In genomic region chr9:107709697-107710483, GRCm38 (mm10) we compare ENCODE assay signal across 8 mouse cellular contexts. TPM values are rescaled to one million over a fixed set of nuclear protein-coding genes. Genes with fewer than 3 reads are reported as not detected.
DNase-seq lines count a peak whose midpoint lies in the region; ATAC-seq and TF ChIP-seq lines count a peak whose summit lies in the region.

Sema3f (minus strand) TSS chr9:107710475.

- peaks cover 7 to 36% of the 10 kb centered on the region in 2 experiments; a peak in 3 of 4 replicates for H3K4me1 ChIP-seq in CH12.LX (ENCODE audit: control insufficient read depth in 1 of 2, insufficient read depth in 2 of 2)
- H3K4me1 ChIP-seq in brown adipose tissue, adult 24 weeks (ENCODE audit: control insufficient read depth, insufficient read depth, insufficient read length, low read length) = peaks cover 9% of the 10 kb centered on the region
- peaks cover 31 to 50% of the 10 kb centered on the region in 2 experiments for H3K4me1 ChIP-seq in heart, embryonic 14.5 days (ENCODE audit: control insufficient read depth in 2 of 2, insufficient read depth in 2 of 2, low read length in 2 of 2)
- peaks cover 34% of the 10 kb centered on the region for H3K4me1 ChIP-seq in liver, embryonic 15.5 days (replicated peaks)
- H3K4me1 ChIP-seq in neural tube, embryonic 13.5 days (replicated peaks) = peaks cover 69% of the 10 kb centered on the region
- H3K4me1 ChIP-seq in testis, adult 2 months (ENCODE audit: control insufficient read depth, insufficient read depth, low read length) = peaks cover 27% of the 10 kb centered on the region

- peak; percentile 40 for DNase-seq in CH12.LX (ENCODE audit: extremely low read depth)
- peak; percentile 92 for DNase-seq in kidney, postnatal 10 days

- WGBS in heart, embryonic 14.5 days = 1% methylated on average over 76 of the region's 86 CpGs
- 2% methylated on average over 80 of the region's 86 CpGs for whole genome bisulfite sequencing in liver, embryonic 15.5 days (ENCODE audit: insufficient replicate concordance)
- WGBS in neural tube, embryonic 13.5 days = under 1% methylated on average over 74 of the region's 86 CpGs

- H3K36me3 ChIP-seq in CH12.LX (replicated peaks in 1 of 2; ENCODE audit: control insufficient read depth in 1 of 2, insufficient read depth in 1 of 2, low read length in 1 of 2) = no peaks in the 10 kb centered on the region
- no peaks in the 10 kb centered on the region for H3K36me3 ChIP-seq in heart, embryonic 14.5 days (ENCODE audit: control insufficient read depth, insufficient read depth, low read length)
- H3K36me3 ChIP-seq in liver, embryonic 15.5 days (replicated peaks) = no peaks in the 10 kb centered on the region
- H3K36me3 ChIP-seq in neural tube, embryonic 13.5 days = peaks cover 5% of the 10 kb centered on the region; the same call in 1 of the 2 replicates
- no peaks in the 10 kb centered on the region for H3K36me3 ChIP-seq in testis, adult 2 months (ENCODE audit: control insufficient read depth, insufficient read depth, low read length)

- peak; percentile 55 for ATAC-seq in erythroid progenitor cell, adult 5-6 weeks (replicated peaks; ENCODE audit: low FRiP score, poor library complexity, severe bottlenecking)
- ATAC-seq in heart, embryonic 14.5 days (ENCODE audit: insufficient number of reproducible peaks, insufficient read depth, low FRiP score, low read depth) = peak; percentile 81
- peak; percentile 79 for ATAC-seq in liver, embryonic 15.5 days (ENCODE audit: insufficient read depth)
- peak; percentile 59 for ATAC-seq in neural tube, embryonic 13.5 days (ENCODE audit: low read depth)

- no peak for TF ChIP-seq EP300 in CH12.LX (IDR thresholded peaks at IDR 0.05; ENCODE audit: low read length)

- TF ChIP-seq RAD21 in CH12.LX (IDR thresholded peaks at IDR 0.05; ENCODE audit: low read depth, low read length) = no peak; the same call in 1 of the 2 replicates

- peak within 1 kb of the TSS in 2 of 3 experiments; percentile 28 to 54 for H3K4me3 ChIP-seq in CH12.LX (replicated peaks in 1 of 3; ENCODE audit: low read depth in 2 of 3, low read length in 2 of 3, poor library complexity in 1 of 3)
- peak within 1 kb of the TSS; percentile 95 for H3K4me3 ChIP-seq in brown adipose tissue, adult 24 weeks (ENCODE audit: insufficient read depth, low read depth, low read length)
- H3K4me3 ChIP-seq in heart, embryonic 14.5 days (ENCODE audit: control insufficient read depth in 1 of 2, insufficient read depth in 1 of 2, low read depth in 1 of 2, low read length in 2 of 2) = peak within 1 kb of the TSS; percentile 48 to 64
- peak within 1 kb of the TSS; percentile 57 for H3K4me3 ChIP-seq in liver, embryonic 15.5 days (replicated peaks)
- H3K4me3 ChIP-seq in neural tube, embryonic 13.5 days = peak within 1 kb of the TSS; percentile 78
- H3K4me3 ChIP-seq in testis, adult 2 months (ENCODE audit: control insufficient read depth, low read depth, low read length) = peak within 1 kb of the TSS; percentile 71

- peak within 1 kb of the TSS; percentile 15; the same call in 1 of the 2 replicates for H3K9ac ChIP-seq in CH12.LX (ENCODE audit: insufficient read depth, low read depth)
- peak within 1 kb of the TSS; percentile 79 for H3K9ac ChIP-seq in heart, embryonic 14.5 days (ENCODE audit: low read length)
- H3K9ac ChIP-seq in liver, embryonic 15.5 days = peak within 1 kb of the TSS; percentile 39; the same call in 1 of the 2 replicates
- peak within 1 kb of the TSS; percentile 96 for H3K9ac ChIP-seq in neural tube, embryonic 13.5 days

- dilution Hi-C loops in CH12.LX (cut with MboI; ENCODE audit: extremely low pct_ligation_motif_present, extremely low pct_unique_long_range_greater_than_20kb, low sequenced_read_pairs) = no loop called here

- peaks cover 94% of the 10 kb centered on the region for H3K27me3 ChIP-seq in CH12.LX (replicated peaks)
- H3K27me3 ChIP-seq in heart, embryonic 14.5 days (ENCODE audit: control insufficient read depth, insufficient read depth, low read length) = peaks cover 45% of the 10 kb centered on the region
- peaks cover 99% of the 10 kb centered on the region for H3K27me3 ChIP-seq in liver, embryonic 15.5 days
- peaks cover 53% of the 10 kb centered on the region for H3K27me3 ChIP-seq in neural tube, embryonic 13.5 days
- H3K27me3 ChIP-seq in testis, adult 2 months (ENCODE audit: control insufficient read depth, insufficient read depth, low read length) = no peaks in the 10 kb centered on the region

- peak within 1 kb of the TSS; percentile 80 for H3K4me2 ChIP-seq in CH12.LX (ENCODE audit: insufficient read depth, low read depth, poor library complexity, severe bottlenecking)
- H3K4me2 ChIP-seq in heart, embryonic 14.5 days (ENCODE audit: low read length) = peak within 1 kb of the TSS; percentile 98
- peak within 1 kb of the TSS; percentile 86 for H3K4me2 ChIP-seq in liver, embryonic 15.5 days
- H3K4me2 ChIP-seq in neural tube, embryonic 13.5 days = peak within 1 kb of the TSS; percentile 90

- peak in 1 of 2 experiments; percentile 32; a peak in 2 of 4 replicates for TF ChIP-seq CTCF in CH12.LX (conservative IDR thresholded peaks at IDR 0.05 in 1 of 2, IDR thresholded peaks at IDR 0.05 in 1 of 2; ENCODE audit: low read depth in 2 of 2, low read length in 2 of 2)
- TF ChIP-seq CTCF in testis, adult 2 months (IDR thresholded peaks at IDR 0.05; ENCODE audit: control insufficient read depth, insufficient read depth, insufficient replicate concordance, low read depth, low read length) = peak; percentile 12; the same call in 1 of the 2 replicates

- H3K79me2 ChIP-seq in CH12.LX (replicated peaks; ENCODE audit: control insufficient read depth, extremely low read depth, insufficient read depth, poor library complexity, severe bottlenecking) = no peaks in the 10 kb centered on the region

- H3K27ac ChIP-seq in CH12.LX (ENCODE audit: insufficient read depth, low read depth) = no peak within 1 kb of the TSS
- H3K27ac ChIP-seq in brown adipose tissue, adult 24 weeks (replicated peaks; ENCODE audit: low read depth, low read length) = peak within 1 kb of the TSS; percentile 69
- H3K27ac ChIP-seq in heart, embryonic 14.5 days (replicated peaks in 1 of 2; ENCODE audit: control insufficient read depth in 1 of 2, insufficient read depth in 1 of 2, low read depth in 2 of 2, low read length in 2 of 2) = peak within 1 kb of the TSS in 1 of 2 experiments; percentile 53; a peak in 1 of 4 replicates
- no peak within 1 kb of the TSS for H3K27ac ChIP-seq in liver, embryonic 15.5 days (replicated peaks)
- H3K27ac ChIP-seq in neural tube, embryonic 13.5 days (replicated peaks) = peak within 1 kb of the TSS; percentile 88
- H3K27ac ChIP-seq in testis, adult 2 months (ENCODE audit: control insufficient read depth, insufficient read depth, low read depth, low read length) = no peak within 1 kb of the TSS

- no peak; the same call in 1 of the 2 replicates for TF ChIP-seq POLR2A in CH12.LX (IDR thresholded peaks at IDR 0.05; ENCODE audit: low read depth, low read length)
- no peak for TF ChIP-seq POLR2A in testis, adult 2 months (IDR thresholded peaks at IDR 0.05; ENCODE audit: control insufficient read depth, low read depth, low read length)

- no peaks in the 10 kb centered on the region for H3K9me3 ChIP-seq in CH12.LX (replicated peaks; ENCODE audit: low read length)
- no peaks in the 10 kb centered on the region for H3K9me3 ChIP-seq in heart, embryonic 14.5 days (ENCODE audit: control insufficient read depth, low read length)
- H3K9me3 ChIP-seq in liver, embryonic 15.5 days (replicated peaks) = no peaks in the 10 kb centered on the region
- no peaks in the 10 kb centered on the region for H3K9me3 ChIP-seq in neural tube, embryonic 13.5 days

- in situ Hi-C loops in CH12.LX (cut with MboI; ENCODE audit: low pct_ligation_motif_present, low pct_unique_long_range_greater_than_20kb, low sequenced_read_pairs) = no loop called here

TF ChIP-seq in CH12.LX, 34 proteins besides CTCF, POLR2A, EP300 and RAD21 (continues in another document):
- TF ChIP-seq USF1 (IDR thresholded peaks at IDR 0.05; ENCODE audit: low read depth, low read length) (no peak), E2F4 (IDR thresholded peaks at IDR 0.05; ENCODE audit: insufficient replicate concordance, low read depth, low read length) (no peak), PAX5 (IDR thresholded peaks at IDR 0.05; ENCODE audit: low read length) (no peak), IRF4 (IDR thresholded peaks at IDR 0.05; ENCODE audit: low read depth, low read length) (no peak), BHLHE40 (IDR thresholded peaks at IDR 0.05; ENCODE audit: low read depth, low read length) (no peak), ZMIZ1 (IDR thresholded peaks at IDR 0.05; ENCODE audit: low read depth, low read length) (no peak), HCFC1 (IDR thresholded peaks at IDR 0.05; ENCODE audit: low read depth, low read length) (no peak), JUN (IDR thresholded peaks at IDR 0.05; ENCODE audit: insufficient read depth, low read depth, low read length) (no peak), KAT2A (IDR thresholded peaks at IDR 0.05; ENCODE audit: insufficient replicate concordance, low read length) (no peak), USF2 (conservative IDR thresholded peaks at IDR 0.05; ENCODE audit: low read depth, low read length) (no peak), UBTF (IDR thresholded peaks at IDR 0.05; ENCODE audit: low read depth, low read length) (0 out of 2 replicates have a peak, but pooled peaks have one; percentile 39), NRF1 (IDR thresholded peaks at IDR 0.05; ENCODE audit: low read depth, low read length) (peak; percentile 43), ZNF384 (IDR thresholded peaks at IDR 0.05; ENCODE audit: low read depth, low read length) (no peak), TCF12 (IDR thresholded peaks at IDR 0.05; ENCODE audit: low read depth, low read length) (peak; percentile 9; the same call in 1 of the 2 replicates), SIN3A (IDR thresholded peaks at IDR 0.05; ENCODE audit: low read length) (no peak), ZKSCAN1 (IDR thresholded peaks at IDR 0.05; ENCODE audit: borderline replicate concordance, low read depth, low read length) (no peak), GABPA (IDR thresholded peaks at IDR 0.05; ENCODE audit: insufficient replicate concordance, low read depth, low read length) (no peak)

RNA-seq across cellular contexts. Expression of gene Sema3f, which starts in this region (rescaled TPM):
- total RNA-seq in CH12.LX (2012; rRNA removed) (0.50 and 1.1 TPM in 2 replicates), CH12.LX (2014; rRNA removed) (0.24 TPM in 1 of 2 replicates, not detected in the other)
- polyA plus RNA-seq in CH12.LX (2012; ENCODE audit: insufficient read length, low read depth) = 0.36 and 1.6 TPM in 2 replicates
- polyA plus RNA-seq in brown adipose tissue, adult 24 weeks (2012; ENCODE audit: insufficient read depth, insufficient read length, missing spikeins) = 3.1 and 3.2 TPM in 2 replicates
- not detected in 2 replicates for total RNA-seq in erythroid progenitor cell, adult 5-6 weeks (2015; ENCODE audit: low replicate concordance)
- total RNA-seq in erythroid progenitor cell, adult 5-6 weeks (2017; ENCODE audit: low replicate concordance) = not detected in 2 replicates
- 4.6 and 6.2 TPM in 2 replicates for polyA plus RNA-seq in heart, embryonic 14.5 days (2014; fragmentation: Nextera tagmentation; extraction: Ambion mirVana)
- polyA plus RNA-seq in liver, embryonic 15.5 days (2015; fragmentation: Nextera tagmentation; extraction: Ambion mirVana) = 0.76 and 0.92 TPM in 2 replicates
- 12.2 and 13.2 TPM in 2 replicates for polyA plus RNA-seq in neural tube, embryonic 13.5 days (2015; fragmentation: Nextera tagmentation; extraction: Ambion mirVana)
- 9.9 and 12.0 TPM in 2 replicates for polyA plus RNA-seq in testis, adult 2 months (2012; rRNA removed)

Comparison
In these comparisons a context has a peak if more than half of its experiments do, and no peak if none do; other contexts are left out.
1. Peak in ATAC-seq in erythroid progenitor cell, adult 5-6 weeks; RNA of the gene not detected or under 1 TPM.
2. Peak in ATAC-seq, H3K4me3 ChIP-seq, H3K9ac ChIP-seq and H3K4me2 ChIP-seq in liver, embryonic 15.5 days; RNA of the gene not detected or under 1 TPM.
3. H3K27ac ChIP-seq: peak in brown adipose tissue, adult 24 weeks (single experiment) and neural tube, embryonic 13.5 days (single experiment); none in CH12.LX (single experiment), liver, embryonic 15.5 days (single experiment) and testis, adult 2 months (single experiment).
4. H3K4me3 ChIP-seq: peak in every context shown above with its lines; median percentile 95 in brown adipose tissue, adult 24 weeks; 78 in neural tube, embryonic 13.5 days; 71 in testis, adult 2 months; 57 in liver, embryonic 15.5 days; 56 in heart, embryonic 14.5 days; 41 in CH12.LX.
5. H3K9ac ChIP-seq: peak in every context shown above with its lines; median percentile 96 in neural tube, embryonic 13.5 days; 79 in heart, embryonic 14.5 days; 39 in liver, embryonic 15.5 days; 15 in CH12.LX.
6. Peak in every context shown above with its lines, with median percentiles within 50 percentile points of each other: H3K4me2 ChIP-seq and ATAC-seq.